Mouse (Mus musculus): Measurements from ENCODE around the gene Tbx6. TPM values are rescaled to one million over a fixed set of nuclear protein-coding genes. Genes with fewer than 3 reads are reported as not detected.

Gene Tbx6
- total and polyA plus RNA-seq, 2 experiments from 2014 or later: 0.11 to 0.38 TPM

- Histone ChIP-seq H3K4me1 (ENCODE audit: insufficient read depth) (peaks cover 5% of the 10 kb centered on the region; the same call in 1 of the 2 replicates), H3K36me3 (ENCODE audit: insufficient read depth) (peaks cover 61% of the 10 kb centered on the region), H3K27me3 (ENCODE audit: insufficient read depth, low read length) (no peaks in the 10 kb centered on the region), H3K27ac (ENCODE audit: low read depth, low read length) (no peak overlapping the region), H3K9me3 (ENCODE audit: low read length) (no peaks in the 10 kb centered on the region), H3K9ac (no peak overlapping the region), H3K4me2 (ENCODE audit: low read depth) (no peak overlapping the region), H3K4me3 (ENCODE audit: low read depth, low read length) (no peak overlapping the region)
- ATAC-seq (no peak), DNase-seq (no peak)
- no peak for TF ChIP-seq CTCF (IDR thresholded peaks at IDR 0.05; ENCODE audit: low read depth)
- 92% methylated on average over 7 of the region's 7 CpGs for WGBS
Measured at GRCm38 (mm10) chr7:126784469-126784868, 3.2 kb downstream of the Tbx6 start.

GRCm38 (mm10) chr7:126785056-126785455 is 3.8 kb downstream of the Tbx6 start:
- peaks cover 5% of the 10 kb centered on the region; the same call in 1 of the 2 replicates for H3K4me1 ChIP-seq (ENCODE audit: insufficient read depth)
- no peak for TF ChIP-seq CTCF (IDR thresholded peaks at IDR 0.05; ENCODE audit: low read depth)
- H3K4me3 ChIP-seq (ENCODE audit: low read depth, low read length): no peak overlapping the region
- DNase-seq (no peak), ATAC-seq (no peak)
- H3K27ac ChIP-seq (ENCODE audit: low read depth, low read length): no peak overlapping the region
- no peak overlapping the region for H3K9ac ChIP-seq
- H3K4me2 ChIP-seq (ENCODE audit: low read depth): no peak overlapping the region
- H3K36me3 ChIP-seq (ENCODE audit: insufficient read depth): peaks cover 67% of the 10 kb centered on the region
- H3K9me3 ChIP-seq (ENCODE audit: low read length): no peaks in the 10 kb centered on the region
- 86% methylated on average over 4 of the region's 4 CpGs for WGBS
- H3K27me3 ChIP-seq (ENCODE audit: insufficient read depth, low read length): no peaks in the 10 kb centered on the region

- peaks cover 68% of the 10 kb centered on the region for H3K36me3 ChIP-seq (ENCODE audit: insufficient read depth)
- WGBS: 92% methylated on average over 14 of the region's 14 CpGs
- no peak overlapping the region for H3K9ac ChIP-seq
- no peak overlapping the region for H3K4me2 ChIP-seq (ENCODE audit: low read depth)
- ATAC-seq: no peak
- H3K4me3 ChIP-seq (ENCODE audit: low read depth, low read length): no peak overlapping the region
- H3K4me1 ChIP-seq (ENCODE audit: insufficient read depth): peaks cover 2% of the 10 kb centered on the region; the same call in 1 of the 2 replicates
- no peak overlapping the region for H3K27ac ChIP-seq (ENCODE audit: low read depth, low read length)
- no peaks in the 10 kb centered on the region for H3K27me3 ChIP-seq (ENCODE audit: insufficient read depth, low read length)
- TF ChIP-seq CTCF (IDR thresholded peaks at IDR 0.05; ENCODE audit: low read depth): no peak
- no peaks in the 10 kb centered on the region for H3K9me3 ChIP-seq (ENCODE audit: low read length)
- DNase-seq: no peak
Measured at GRCm38 (mm10) chr7:126786142-126786541, 4.9 kb downstream of the Tbx6 start.

GRCm38 (mm10) chr7:126789141-126789540 is 7.9 kb downstream of the Tbx6 start:
- Histone ChIP-seq H3K4me1 (ENCODE audit: insufficient read depth) (peaks cover 4% of the 10 kb centered on the region; the same call in 1 of the 2 replicates), H3K27ac (ENCODE audit: low read depth, low read length) (no peak overlapping the region), H3K27me3 (ENCODE audit: insufficient read depth, low read length) (no peaks in the 10 kb centered on the region), H3K36me3 (ENCODE audit: insufficient read depth) (peaks cover 64% of the 10 kb centered on the region), H3K4me2 (ENCODE audit: low read depth) (no peak overlapping the region), H3K9me3 (ENCODE audit: low read length) (no peaks in the 10 kb centered on the region), H3K9ac (no peak overlapping the region), H3K4me3 (ENCODE audit: low read depth, low read length) (no peak overlapping the region)
- ATAC-seq (no peak), DNase-seq (no peak)
- 90% methylated on average over 4 of the region's 4 CpGs for WGBS
- TF ChIP-seq CTCF (IDR thresholded peaks at IDR 0.05; ENCODE audit: low read depth): no peak

GRCm38 (mm10) chr7:126791851-126792720 is 10.8 kb downstream of the Tbx6 start, which contains the start of gene Ppp4c:
Gene Ppp4c, minus strand, starts transcription at chr7:126792496.
- Histone ChIP-seq H3K27me3 (ENCODE audit: insufficient read depth, low read length) (no peaks in the 10 kb centered on the region), H3K9me3 (ENCODE audit: low read length) (no peaks in the 10 kb centered on the region), H3K9ac (peak within 1 kb of the TSS; percentile 90), H3K4me3 (ENCODE audit: low read depth, low read length) (peak within 1 kb of the TSS; percentile 91), H3K27ac (ENCODE audit: low read depth, low read length) (peak within 1 kb of the TSS; percentile 92), H3K36me3 (ENCODE audit: insufficient read depth) (peaks cover 62% of the 10 kb centered on the region), H3K4me1 (ENCODE audit: insufficient read depth) (peaks cover 4% of the 10 kb centered on the region; the same call in 1 of the 2 replicates), H3K4me2 (ENCODE audit: low read depth) (peak within 1 kb of the TSS; percentile 86)
- ATAC-seq (peak; percentile 97), DNase-seq (peak; percentile 99)
- no peak for TF ChIP-seq CTCF (IDR thresholded peaks at IDR 0.05; ENCODE audit: low read depth)
- 4% methylated on average over 77 of the region's 83 CpGs for WGBS

DNA sequence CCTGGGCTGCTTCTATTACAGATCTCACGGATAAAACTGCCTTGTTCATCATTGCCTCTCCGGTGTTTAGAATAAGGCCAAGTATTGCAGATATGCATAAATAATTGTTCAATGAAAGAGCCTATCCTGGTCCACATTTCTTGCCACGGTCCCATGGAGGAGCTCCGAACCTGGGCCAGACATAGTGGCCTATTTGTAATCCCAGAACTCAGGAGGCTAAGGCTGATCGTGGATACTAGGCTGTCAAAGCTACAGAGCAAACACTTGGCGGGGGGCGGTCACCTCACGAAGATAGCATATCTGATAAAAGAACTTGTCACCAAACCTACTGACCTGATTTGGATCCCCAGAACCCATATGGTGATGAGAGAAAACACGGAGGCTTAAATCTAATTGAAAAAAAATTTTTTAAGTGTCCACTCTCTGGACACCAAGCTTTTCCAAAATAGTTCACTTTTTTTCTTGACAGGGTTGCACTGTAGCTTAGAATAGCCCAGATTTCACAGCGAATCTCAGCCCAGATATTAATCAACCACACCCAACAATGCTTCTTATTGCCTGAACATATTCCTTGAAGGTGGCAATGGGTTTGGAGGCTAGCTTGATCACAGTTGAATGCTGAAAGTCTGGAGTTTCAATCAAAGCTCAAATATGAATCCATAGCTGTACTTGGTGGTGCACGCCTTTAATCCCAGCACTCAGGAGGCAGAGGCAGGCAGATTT is 11.6 kb downstream of the Tbx6 start:
- 31% methylated on average over 11 of the region's 11 CpGs for WGBS
- H3K36me3 ChIP-seq (ENCODE audit: insufficient read depth): peaks cover 54% of the 10 kb centered on the region
- no peak for DNase-seq
- H3K4me1 ChIP-seq (ENCODE audit: insufficient read depth): peaks cover 7% of the 10 kb centered on the region
- H3K9ac ChIP-seq: peak overlapping the region; percentile 90
- no peaks in the 10 kb centered on the region for H3K27me3 ChIP-seq (ENCODE audit: insufficient read depth, low read length)
- TF ChIP-seq CTCF (IDR thresholded peaks at IDR 0.05; ENCODE audit: low read depth): no peak
- peak overlapping the region; percentile 92 for H3K27ac ChIP-seq (ENCODE audit: low read depth, low read length)
- peak overlapping the region; percentile 91 for H3K4me3 ChIP-seq (ENCODE audit: low read depth, low read length)
- H3K4me2 ChIP-seq (ENCODE audit: low read depth): peak overlapping the region; percentile 86
- ATAC-seq: peak; percentile 10
- H3K9me3 ChIP-seq (ENCODE audit: low read length): no peaks in the 10 kb centered on the region
